Mouse (Mus musculus): ENCODE measurements around the gene Grid2. TPM values are rescaled to one million over a fixed set of nuclear protein-coding genes. Genes with fewer than 3 reads are reported as not detected.

Grid2 gene
- polyA plus RNA-seq, 1 experiment from 2014 or later = 1.5 TPM

GRCm38 (mm10) chr6:64736317-64736716 lies 1480.6 kb downstream of the Grid2 start:
- Histone ChIP-seq H3K9ac (no peak overlapping the region), H3K27me3 (replicated peaks) (peaks cover 80% of the 10 kb centered on the region), H3K4me2 (no peak overlapping the region), H3K27ac (replicated peaks) (no peak overlapping the region), H3K36me3 (no peaks in the 10 kb centered on the region), H3K4me3 (no peak overlapping the region), H3K4me1 (peaks cover 13% of the 10 kb centered on the region), H3K9me3 (no peaks in the 10 kb centered on the region)
- 58% methylated on average over 4 of the region's 4 CpGs for WGBS
- no peak for ATAC-seq (ENCODE audit: extremely low read depth, insufficient number of reproducible peaks, low FRiP score, low TSS enrichment)

- Histone ChIP-seq H3K4me3 (no peak overlapping the region), H3K4me2 (no peak overlapping the region), H3K36me3 (no peaks in the 10 kb centered on the region), H3K27me3 (replicated peaks) (peaks cover 22% of the 10 kb centered on the region), H3K27ac (replicated peaks) (no peak overlapping the region), H3K4me1 (no peaks in the 10 kb centered on the region), H3K9ac (no peak overlapping the region), H3K9me3 (no peaks in the 10 kb centered on the region)
- 56% methylated on average over 2 of the region's 2 CpGs for WGBS
- ATAC-seq (ENCODE audit: extremely low read depth, insufficient number of reproducible peaks, low FRiP score, low TSS enrichment) = no peak
Measured at GRCm38 (mm10) chr6:64742915-64743489, 1487.3 kb downstream of the Grid2 start.
